In genomic region chr12:76547409-76548081, GRCm38 (mm10) we compare ENCODE assay signal across 9 mouse cellular contexts. TPM values are rescaled to one million over a fixed set of nuclear protein-coding genes. Genes with fewer than 3 reads are reported as not detected.
DNase-seq lines count a peak whose midpoint lies in the region; ATAC-seq and TF ChIP-seq lines count a peak whose summit lies in the region.
"Had no signal": no experiment of that assay in that cellular context is flagged by ENCODE, and none has a peak within 500 bp of the region (broad histone marks: within the 10 kb centered on the region; RNA-seq: fewer than 3 reads in every experiment).

No protein-coding gene starts in this region.

- no peak for DNase-seq in left cerebral cortex, adult 2 months (ENCODE audit: extremely low spot score in 1 of 2, low spot score in 2 of 2)
- no peak for DNase-seq in left cerebral cortex, postnatal 14 days (ENCODE audit: low spot score in 2 of 2)
- DNase-seq in limb, embryonic 11.5 days (ENCODE audit: low spot score), result peak; percentile 41
- no peak for DNase-seq in gastrocnemius, postnatal 14 days
- no peak for DNase-seq in layer of hippocampus, postnatal 14 days (ENCODE audit: low spot score in 2 of 2)
- no peak for DNase-seq in left cerebral cortex, adult 11 months (ENCODE audit: low spot score)

- no peak for TF ChIP-seq CTCF in left cerebral cortex, adult 2 months (IDR thresholded peaks at IDR 0.05)

- no peak overlapping the region for H3K4me2 ChIP-seq in forebrain, embryonic 16.5 days (ENCODE audit: low read length)
- peak overlapping the region; percentile 30 for H3K4me2 ChIP-seq in limb, embryonic 11.5 days (ENCODE audit: low read depth, severe bottlenecking)
- H3K4me2 ChIP-seq in midbrain, embryonic 15.5 days, result no peak overlapping the region; the same call in 1 of the 2 replicates

- 0 out of 2 replicates have a peak, but pooled peaks have one; percentile 12 for ATAC-seq in forebrain, embryonic 16.5 days
- peak; percentile 13; the same call in 1 of the 2 replicates for ATAC-seq in limb, embryonic 11.5 days (ENCODE audit: insufficient number of reproducible peaks, low FRiP score, low TSS enrichment, low read depth)
- ATAC-seq in midbrain, embryonic 15.5 days (replicated peaks), result peak; percentile 27; the same call in 1 of the 2 replicates

- no peak overlapping the region for H3K9ac ChIP-seq in forebrain, embryonic 16.5 days (replicated peaks; ENCODE audit: low read depth, low read length)
- no peak overlapping the region for H3K9ac ChIP-seq in limb, embryonic 11.5 days (ENCODE audit: low read length)
- H3K9ac ChIP-seq in midbrain, embryonic 15.5 days, result no peak overlapping the region

- H3K27ac ChIP-seq in left cerebral cortex, adult 2 months, result peak overlapping the region; percentile 88
- no peak overlapping the region for H3K27ac ChIP-seq in forebrain, embryonic 16.5 days (ENCODE audit: low read length)
- no peak overlapping the region for H3K27ac ChIP-seq in limb, embryonic 11.5 days (replicated peaks; ENCODE audit: low read depth, low read length)
- H3K27ac ChIP-seq in midbrain, embryonic 15.5 days, result no peak overlapping the region

- H3K36me3 ChIP-seq in forebrain, embryonic 16.5 days (ENCODE audit: control insufficient read depth, insufficient read depth), result no peaks in the 10 kb centered on the region
- no peaks in the 10 kb centered on the region for H3K36me3 ChIP-seq in limb, embryonic 11.5 days (ENCODE audit: control insufficient read depth, insufficient read depth, low read length)
- no peaks in the 10 kb centered on the region for H3K36me3 ChIP-seq in midbrain, embryonic 15.5 days (replicated peaks)

- no peaks in the 10 kb centered on the region for H3K9me3 ChIP-seq in forebrain, embryonic 16.5 days (ENCODE audit: control insufficient read depth, low read length)
- H3K9me3 ChIP-seq in limb, embryonic 11.5 days (ENCODE audit: control insufficient read depth, low read length), result no peaks in the 10 kb centered on the region
- H3K9me3 ChIP-seq in midbrain, embryonic 15.5 days, result no peaks in the 10 kb centered on the region

- WGBS in forebrain, embryonic 16.5 days, result 25% methylated on average over 13 of the region's 13 CpGs
- WGBS in limb, embryonic 11.5 days, result 19% methylated on average over 13 of the region's 13 CpGs
- 27% methylated on average over 13 of the region's 13 CpGs for WGBS in midbrain, embryonic 15.5 days

- H3K4me3 ChIP-seq in left cerebral cortex, adult 2 months, result peak overlapping the region; percentile 36; the same call in 1 of the 2 replicates
- no peak overlapping the region for H3K4me3 ChIP-seq in forebrain, embryonic 16.5 days (replicated peaks; ENCODE audit: low read length)
- H3K4me3 ChIP-seq in limb, embryonic 11.5 days (ENCODE audit: low read depth, low read length), result no peak overlapping the region
- no peak overlapping the region for H3K4me3 ChIP-seq in midbrain, embryonic 15.5 days
- H3K4me3 ChIP-seq: myocyte had no signal

- intact Hi-C loops in left cerebral cortex, adult 2 months (cut with DNase I), result loop anchor here (2.0 kb wide), 2 partner anchors 51 to 177 kb away; partner anchors contain the start of gene Zbtb1
- intact Hi-C loops in left cerebral cortex, postnatal 14 days (cut with DNase I), result no loop called here
- intact Hi-C loops in gastrocnemius, postnatal 14 days (cut with DNase I; ENCODE audit: low total_unique reads), result no loop called here

- H3K27me3 ChIP-seq in forebrain, embryonic 16.5 days (replicated peaks; ENCODE audit: control insufficient read depth, insufficient read depth, low read length), result 0 out of 2 replicates have a peak, but pooled peaks cover 7% of the 10 kb centered on the region
- no peaks in the 10 kb centered on the region for H3K27me3 ChIP-seq in limb, embryonic 11.5 days (ENCODE audit: control insufficient read depth, insufficient read depth, low read length)
- H3K27me3 ChIP-seq in midbrain, embryonic 15.5 days (replicated peaks), result peaks cover 6% of the 10 kb centered on the region; the same call in 1 of the 2 replicates

- peaks cover 9% of the 10 kb centered on the region; the same call in 1 of the 2 replicates for H3K4me1 ChIP-seq in forebrain, embryonic 16.5 days (replicated peaks; ENCODE audit: control insufficient read depth, insufficient read depth, low read length)
- H3K4me1 ChIP-seq in limb, embryonic 11.5 days (ENCODE audit: control insufficient read depth, insufficient read depth, low read length), result peaks cover 26% of the 10 kb centered on the region
- peaks cover 18% of the 10 kb centered on the region for H3K4me1 ChIP-seq in midbrain, embryonic 15.5 days

RNA-seq across cellular contexts. Expression of gene Plekhg3, which starts 16.9 kb away (rescaled TPM):
- 10 to 100 TPM; 15.0 to 15.2 TPM for total RNA-seq in left cerebral cortex, adult 2 months (2021)
- total RNA-seq in left cerebral cortex, postnatal 14 days (2021), result 1 to 10 TPM; 7.0 to 9.7 TPM
- 1.0 and 1.3 TPM in 2 replicates for polyA plus RNA-seq in forebrain, embryonic 16.5 days (2015; fragmentation: Nextera tagmentation; extraction: Ambion mirVana)
- polyA plus RNA-seq in limb, embryonic 11.5 days (2014; fragmentation: Nextera tagmentation; extraction: Ambion mirVana), result 4.3 and 4.4 TPM in 2 replicates
- polyA plus RNA-seq in midbrain, embryonic 15.5 days (2015; fragmentation: Nextera tagmentation; extraction: Ambion mirVana), result 1.3 and 1.4 TPM in 2 replicates
- total RNA-seq in gastrocnemius, postnatal 14 days (2021), result 10 to 100 TPM; 10.3 to 11.7 TPM
- total RNA-seq in layer of hippocampus, postnatal 14 days (2021), result 10 to 100 TPM; 16.1 to 18.6 TPM
